Comparison of ENCODE assay signal across 9 mouse cellular contexts in genomic region chr19:44487266-44487665, GRCm38 (mm10). TPM values are rescaled to one million over a fixed set of nuclear protein-coding genes. Genes with fewer than 3 reads are reported as not detected.
A peak's percentile ranks its signal among the peaks of the same experiment; 100 is the strongest.
DNase-seq lines count a peak whose midpoint lies in the region; ATAC-seq lines count a peak whose summit lies in the region.
"Had no signal": no experiment of that assay in that cellular context is flagged by ENCODE, and none has a peak within 500 bp of the region (broad histone marks: within the 10 kb centered on the region; RNA-seq: fewer than 3 reads in every experiment).

No protein-coding gene starts in this region.

- H3K4me2 ChIP-seq in forebrain, embryonic 11.5 days (ENCODE audit: low read depth, low read length, severe bottlenecking), result no peak overlapping the region
- H3K4me2 ChIP-seq in forebrain, embryonic 14.5 days (ENCODE audit: low read length), result no peak overlapping the region
- H3K4me2 ChIP-seq in heart, embryonic 15.5 days, result no peak overlapping the region
- H3K4me2 ChIP-seq in liver, embryonic 13.5 days, result no peak overlapping the region

- no peaks in the 10 kb centered on the region for H3K4me1 ChIP-seq in forebrain, embryonic 11.5 days (replicated peaks; ENCODE audit: control insufficient read depth, insufficient read depth, low read length)
- H3K4me1 ChIP-seq in forebrain, embryonic 14.5 days (ENCODE audit: control insufficient read depth, insufficient read depth, low read length), result no peaks in the 10 kb centered on the region
- no peaks in the 10 kb centered on the region for H3K4me1 ChIP-seq in heart, embryonic 15.5 days (replicated peaks)
- no peaks in the 10 kb centered on the region for H3K4me1 ChIP-seq in liver, embryonic 13.5 days (replicated peaks)

- H3K27me3 ChIP-seq in forebrain, embryonic 11.5 days (ENCODE audit: control insufficient read depth, insufficient read depth, low read length), result peaks cover 6% of the 10 kb centered on the region
- H3K27me3 ChIP-seq in forebrain, embryonic 14.5 days (replicated peaks; ENCODE audit: control insufficient read depth, insufficient read depth, low read length), result peaks cover 6% of the 10 kb centered on the region; the same call in 1 of the 2 replicates
- H3K27me3 ChIP-seq in heart, embryonic 15.5 days, result peaks cover 6% of the 10 kb centered on the region; the same call in 1 of the 2 replicates
- H3K27me3 ChIP-seq in liver, embryonic 13.5 days, result 0 out of 2 replicates have a peak, but pooled peaks cover 6% of the 10 kb centered on the region

- H3K9me3 ChIP-seq in forebrain, embryonic 11.5 days (ENCODE audit: control insufficient read depth, low read length), result no peaks in the 10 kb centered on the region
- H3K9me3 ChIP-seq in forebrain, embryonic 14.5 days (replicated peaks; ENCODE audit: control insufficient read depth, low read length), result no peaks in the 10 kb centered on the region
- H3K9me3 ChIP-seq in heart, embryonic 15.5 days (replicated peaks), result no peaks in the 10 kb centered on the region
- H3K9me3 ChIP-seq in liver, embryonic 13.5 days (replicated peaks), result no peaks in the 10 kb centered on the region

- DNase-seq in forebrain, embryonic 11.5 days (ENCODE audit: low spot score), result peak; percentile 75
- no peak for DNase-seq in forebrain, embryonic 14.5 days (ENCODE audit: low spot score)
- peak; percentile 75 to 76 for DNase-seq in B cell, adult 2 months
- DNase-seq in adrenal gland, postnatal 4 days (ENCODE audit: low spot score in 2 of 2), result peak; percentile 15 to 35
- DNase-seq in liver, embryonic 13.5 days, result peak; percentile 53
- DNase-seq in retina, postnatal 1 day, result peak; percentile 74

- no peak overlapping the region for H3K4me3 ChIP-seq in forebrain, embryonic 11.5 days (ENCODE audit: low read depth, low read length)
- H3K4me3 ChIP-seq in forebrain, embryonic 14.5 days (ENCODE audit: low read depth, low read length), result no peak overlapping the region
- no peak overlapping the region for H3K4me3 ChIP-seq in heart, embryonic 15.5 days
- no peak overlapping the region for H3K4me3 ChIP-seq in liver, embryonic 13.5 days (replicated peaks)

- no peak for ATAC-seq in forebrain, embryonic 11.5 days (replicated peaks; ENCODE audit: low FRiP score)
- ATAC-seq in forebrain, embryonic 14.5 days, result no peak
- 0 out of 2 replicates have a peak, but pooled peaks have one; percentile 35 for ATAC-seq in heart, embryonic 15.5 days (replicated peaks; ENCODE audit: insufficient number of reproducible peaks, insufficient read depth, low FRiP score, low read depth)
- peak; percentile 53 for ATAC-seq in liver, embryonic 13.5 days (ENCODE audit: low read depth)
- ATAC-seq in inflammation-experienced regulatory T-cells, adult 6 months, result no peak

- H3K9ac ChIP-seq in forebrain, embryonic 11.5 days (ENCODE audit: low read length), result no peak overlapping the region
- H3K9ac ChIP-seq in forebrain, embryonic 14.5 days (ENCODE audit: low read length), result no peak overlapping the region
- no peak overlapping the region for H3K9ac ChIP-seq in heart, embryonic 15.5 days
- no peak overlapping the region for H3K9ac ChIP-seq in liver, embryonic 13.5 days

- WGBS in forebrain, embryonic 11.5 days, result 6% methylated on average over 8 of the region's 8 CpGs
- WGBS in forebrain, embryonic 14.5 days, result 16% methylated on average over 8 of the region's 8 CpGs
- WGBS in heart, embryonic 15.5 days, result 13% methylated on average over 8 of the region's 8 CpGs
- 7% methylated on average over 8 of the region's 8 CpGs for WGBS in liver, embryonic 13.5 days (ENCODE audit: insufficient replicate concordance)

- H3K36me3 ChIP-seq in forebrain, embryonic 11.5 days (ENCODE audit: control insufficient read depth, insufficient read depth, low read length), result no peaks in the 10 kb centered on the region
- H3K36me3 ChIP-seq in forebrain, embryonic 14.5 days (ENCODE audit: control insufficient read depth, insufficient read depth, low read length), result no peaks in the 10 kb centered on the region
- H3K36me3 ChIP-seq in heart, embryonic 15.5 days, result no peaks in the 10 kb centered on the region
- H3K36me3 ChIP-seq in liver, embryonic 13.5 days, result no peaks in the 10 kb centered on the region

- H3K27ac ChIP-seq in forebrain, embryonic 11.5 days (ENCODE audit: low read depth, low read length), result no peak overlapping the region
- no peak overlapping the region for H3K27ac ChIP-seq in forebrain, embryonic 14.5 days (ENCODE audit: low read depth, low read length)
- H3K27ac ChIP-seq in heart, embryonic 15.5 days, result no peak overlapping the region
- H3K27ac ChIP-seq in liver, embryonic 13.5 days, result no peak overlapping the region

RNA-seq across cellular contexts. Expression of gene Wnt8b, which starts 6.0 kb away (rescaled TPM):
- 60.2 and 63.5 TPM in 2 replicates for polyA plus RNA-seq in forebrain, embryonic 11.5 days (2014; fragmentation: Nextera tagmentation; extraction: Ambion mirVana)
- polyA plus RNA-seq in forebrain, embryonic 14.5 days (2014; fragmentation: Nextera tagmentation; extraction: Ambion mirVana), result 3.3 and 4.0 TPM in 2 replicates
- under 1 TPM; 0.08 to 0.14 TPM for total RNA-seq in adrenal gland, postnatal 4 days (2021)
- polyA plus RNA-seq in heart, embryonic 15.5 days (2015; fragmentation: Nextera tagmentation; extraction: Ambion mirVana), result not detected in 2 replicates
- not detected in 2 replicates for polyA plus RNA-seq in liver, embryonic 13.5 days (2015; fragmentation: Nextera tagmentation; extraction: Ambion mirVana)
- polyA plus RNA-seq in inflammation-experienced regulatory T-cells, adult 6 months (2017; shearing (Covaris generic)), result not detected
- total RNA-seq: left cerebral cortex, postnatal 10 days had no signal

RNA-seq across cellular contexts. Expression of gene Sec31b, which starts 58.4 kb away (rescaled TPM):
- polyA plus RNA-seq in forebrain, embryonic 11.5 days (2014; fragmentation: Nextera tagmentation; extraction: Ambion mirVana), result 0.81 and 0.84 TPM in 2 replicates
- 0.10 and 0.17 TPM in 2 replicates for polyA plus RNA-seq in forebrain, embryonic 14.5 days (2014; fragmentation: Nextera tagmentation; extraction: Ambion mirVana)
- total RNA-seq in adrenal gland, postnatal 4 days (2021), result 1 to 10 TPM; 4.5 to 5.8 TPM
- 1.7 and 1.9 TPM in 2 replicates for polyA plus RNA-seq in heart, embryonic 15.5 days (2015; fragmentation: Nextera tagmentation; extraction: Ambion mirVana)
- polyA plus RNA-seq in liver, embryonic 13.5 days (2015; fragmentation: Nextera tagmentation; extraction: Ambion mirVana), result 0.29 and 0.43 TPM in 2 replicates
- 1 to 10 TPM in 2 of 3 experiments, under 1 TPM in 1; 0.65 to 5.5 (median 1.9) TPM for polyA plus RNA-seq in inflammation-experienced regulatory T-cells, adult 6 months (2017; shearing (Covaris generic))

Comparison
In these comparisons a context has a peak if more than half of its experiments do, and no peak if none do; other contexts are left out.
1. RNA of gene Wnt8b, which starts 6.0 kb away (polyA plus RNA-seq): 60.2 to 63.5 TPM in forebrain, embryonic 11.5 days; 3.3 to 4.0 TPM in forebrain, embryonic 14.5 days, not detected in heart, embryonic 15.5 days, not detected in liver, embryonic 13.5 days and not detected in inflammation-experienced regulatory T-cells, adult 6 months; every median in the first group is over 10 times any median in the second.
2. ATAC-seq: peak in heart, embryonic 15.5 days (single experiment) and liver, embryonic 13.5 days (single experiment); none in forebrain, embryonic 11.5 days (single experiment), forebrain, embryonic 14.5 days (single experiment) and inflammation-experienced regulatory T-cells, adult 6 months (single experiment).